Mouse (Mus musculus): ENCODE data around the gene Gda.

Gda gene

DNA sequence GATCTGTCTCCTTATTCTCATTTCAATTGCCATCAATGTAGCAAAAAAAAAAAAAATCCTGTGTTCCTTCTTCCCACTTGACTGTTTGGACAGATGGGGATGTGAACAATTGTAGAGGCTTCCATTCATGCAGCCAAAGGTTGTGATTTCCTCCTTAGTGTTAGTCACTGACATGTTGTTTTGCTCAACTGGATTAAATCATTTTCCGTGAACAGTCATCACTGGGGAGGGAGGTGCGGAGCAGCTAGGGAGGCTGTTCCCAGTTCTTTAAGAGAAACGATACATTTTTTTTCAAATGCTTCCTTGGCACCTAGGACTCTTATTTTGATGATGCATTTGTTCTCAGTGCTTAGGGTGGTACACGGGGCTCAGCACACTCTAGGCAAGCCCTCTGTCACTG lies 15.8 kb downstream of the Gda start:
- no peak for DNase-seq (ENCODE audit: low spot score)

DNA sequence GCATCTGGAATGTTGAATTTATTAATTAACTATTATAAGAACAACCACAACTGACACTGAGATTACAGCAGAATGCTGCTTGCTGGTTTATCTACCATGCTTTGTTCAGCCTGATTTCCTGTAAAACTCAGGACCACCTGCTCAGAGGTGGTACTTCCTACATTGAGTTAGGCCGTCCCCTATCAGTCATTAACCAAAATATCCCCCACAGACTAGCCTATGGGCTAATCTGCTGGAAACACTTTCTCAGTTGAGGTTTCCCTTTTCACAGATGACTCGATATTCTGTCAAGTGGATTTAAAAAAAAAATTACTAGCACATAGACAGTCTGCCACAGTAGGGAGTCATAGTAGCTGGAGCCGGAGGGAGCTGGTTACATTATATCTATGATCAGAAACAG lies 31.5 kb downstream of the Gda start:
- DNase-seq (ENCODE audit: low spot score), result no peak

DNA sequence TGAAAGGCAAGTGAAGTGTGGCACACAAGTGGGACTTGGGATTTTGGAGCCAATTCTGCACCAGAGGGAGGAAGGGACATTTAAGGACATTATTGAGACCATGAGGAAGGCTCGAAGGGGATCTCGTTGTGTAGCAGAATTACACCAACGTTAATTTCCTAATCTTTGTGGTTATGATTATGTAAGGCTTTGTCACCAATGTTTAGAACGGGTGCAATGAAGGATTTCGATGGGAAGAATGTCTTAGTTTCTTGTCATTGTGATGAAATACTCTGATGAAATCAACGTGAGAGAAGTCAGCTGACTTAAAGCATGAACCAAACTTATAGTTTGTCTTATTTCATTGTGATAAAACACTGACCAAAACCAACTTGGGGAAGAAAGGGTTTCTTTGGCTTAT lies 32.4 kb downstream of the Gda start:
- no peak for DNase-seq (ENCODE audit: low spot score)

DNA sequence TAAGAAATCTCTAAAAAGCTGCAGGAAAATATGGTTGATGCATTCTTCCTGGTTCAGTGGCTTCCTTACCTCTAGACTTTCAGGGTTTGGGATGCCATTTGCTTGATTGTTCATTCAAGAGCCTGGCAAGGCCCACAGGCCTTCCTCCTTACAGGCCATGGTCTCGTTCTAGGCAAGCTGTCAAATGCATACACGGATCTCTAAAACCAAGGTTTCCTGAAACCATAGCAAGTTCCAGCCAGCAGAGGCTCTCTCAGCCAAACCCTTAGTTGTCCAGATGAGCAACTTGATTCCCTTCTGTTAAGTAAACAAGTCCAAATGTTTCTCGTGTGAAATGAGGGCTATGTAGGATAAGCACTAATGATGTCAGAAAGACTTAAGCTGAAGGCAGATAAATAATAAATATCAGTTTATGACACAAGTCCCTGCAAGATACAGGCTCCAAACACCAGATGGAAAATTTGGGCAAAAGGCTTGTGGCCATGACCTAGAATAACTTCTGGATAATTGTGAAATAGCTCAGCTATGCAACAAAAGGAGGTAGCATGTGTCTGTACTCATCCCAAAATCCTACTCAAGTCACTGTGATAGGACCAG lies 34.0 kb downstream of the Gda start:
- DNase-seq (ENCODE audit: low spot score), result no peak

DNA sequence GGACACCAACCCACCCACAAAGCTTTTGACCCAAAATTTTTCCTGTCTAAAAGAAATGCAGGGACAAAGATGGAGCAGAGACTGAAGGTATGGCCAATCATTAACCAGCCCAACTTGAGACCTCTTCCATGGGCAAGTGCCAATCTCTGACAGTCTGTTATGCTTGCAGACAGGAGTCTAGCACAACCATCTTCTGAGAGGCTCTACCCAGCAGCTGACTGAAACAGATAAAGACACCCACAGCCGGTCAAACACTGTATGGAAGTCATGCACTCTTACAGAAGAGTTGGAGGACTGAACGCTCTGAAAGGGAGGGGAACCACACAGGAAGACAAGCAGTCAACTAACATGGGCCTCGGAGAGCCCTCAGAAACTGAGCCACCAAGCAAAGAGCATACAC lies 36.7 kb downstream of the Gda start:
- no peak for DNase-seq (ENCODE audit: low spot score)

DNA sequence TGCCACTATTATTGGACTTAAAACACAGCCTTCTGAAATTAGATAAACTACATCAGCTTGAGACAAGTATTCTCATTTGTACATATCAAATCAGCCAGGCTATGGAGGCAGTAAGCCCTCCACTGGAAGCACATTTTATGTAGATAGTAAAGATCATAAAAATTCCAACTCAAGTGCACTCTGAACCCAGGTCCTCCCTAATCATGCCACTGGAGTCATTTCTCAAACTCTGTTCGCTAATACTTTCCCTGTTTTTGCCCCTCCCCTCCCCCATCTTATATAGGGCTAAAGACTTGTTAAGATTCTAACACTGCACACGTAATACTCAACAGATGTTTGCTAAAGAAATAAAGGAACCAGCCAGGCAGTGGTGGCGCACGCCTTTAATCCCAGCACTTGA lies 39.9 kb downstream of the Gda start:
- DNase-seq (ENCODE audit: low spot score), result no peak

DNA sequence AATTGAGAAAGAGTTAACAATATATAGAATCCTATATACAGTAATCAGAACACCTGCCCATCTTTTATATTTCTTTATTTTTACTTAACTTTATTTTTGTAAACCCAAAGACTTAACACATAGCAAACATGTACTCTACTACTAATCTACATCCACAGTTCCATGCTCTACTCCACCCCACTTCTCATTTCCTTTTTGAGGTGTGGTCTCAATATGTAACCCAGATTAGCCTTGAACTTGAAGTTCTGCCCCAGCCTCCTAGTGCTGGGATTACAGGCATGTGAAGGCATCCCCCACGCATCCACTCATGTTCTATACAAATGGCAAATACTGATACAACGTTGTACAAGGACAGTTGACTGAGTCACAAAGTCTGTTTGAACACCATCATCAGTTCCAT lies 40.4 kb downstream of the Gda start:
- no peak for DNase-seq (ENCODE audit: low spot score)

DNA sequence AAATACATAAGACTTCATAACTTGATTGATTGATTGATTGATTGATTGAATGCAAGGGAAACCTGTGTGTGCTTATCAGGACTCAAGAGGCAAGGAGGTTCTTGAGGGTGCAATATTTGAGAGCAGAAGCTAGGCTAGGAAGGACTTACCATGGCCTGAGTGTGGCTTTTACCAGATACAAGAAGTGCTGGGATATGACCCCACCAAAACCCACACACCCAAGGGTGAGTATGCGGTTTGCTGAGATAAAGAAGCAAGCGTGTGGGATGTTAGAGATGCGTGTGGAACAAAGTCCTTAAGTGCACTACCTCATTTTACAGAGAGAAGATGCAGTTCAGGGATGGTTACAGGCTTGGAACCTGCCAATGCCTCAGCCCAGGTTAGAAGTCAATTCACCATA lies 41.0 kb downstream of the Gda start:
- DNase-seq (ENCODE audit: low spot score), result no peak

DNA sequence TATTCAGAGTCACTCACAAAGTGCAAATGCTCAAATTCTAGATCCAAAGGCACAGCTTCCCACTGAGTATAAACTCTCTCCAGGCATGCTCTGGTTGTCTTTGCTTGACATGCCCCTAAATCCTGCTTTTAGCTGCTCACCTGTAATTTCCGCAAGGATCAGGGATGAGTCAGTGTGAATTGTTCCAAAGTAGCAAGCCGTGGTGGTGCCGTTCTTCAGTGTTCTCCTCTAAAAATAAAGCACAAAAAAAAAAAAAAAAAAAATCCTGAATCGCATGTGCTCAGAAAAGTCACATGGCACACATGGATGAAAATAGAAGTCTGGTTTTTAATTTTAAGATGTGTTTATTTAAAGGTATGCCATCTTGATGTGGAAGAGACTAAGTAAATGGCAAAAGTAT lies 47.9 kb downstream of the Gda start:
- no peak for DNase-seq (ENCODE audit: low spot score)

DNA sequence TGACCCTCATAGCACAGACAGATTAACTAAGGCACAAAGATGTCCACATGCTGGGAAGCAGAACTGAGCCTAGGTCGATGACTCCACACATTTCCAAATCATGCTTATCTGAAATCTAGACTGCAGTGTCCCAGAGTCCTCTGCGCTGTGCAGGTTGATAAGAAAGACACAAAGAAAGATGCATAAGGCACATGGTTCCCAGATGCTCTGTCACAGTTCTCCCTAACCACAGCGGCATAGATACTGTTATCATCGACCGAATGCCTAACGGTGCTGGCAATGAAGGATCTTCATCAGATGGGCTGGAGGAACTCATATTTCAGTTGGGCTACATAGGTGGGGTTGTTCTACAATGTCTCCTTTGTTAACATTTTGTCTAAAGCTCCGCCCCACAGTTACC lies 49.5 kb downstream of the Gda start:
- no peak for DNase-seq (ENCODE audit: low spot score)

DNA sequence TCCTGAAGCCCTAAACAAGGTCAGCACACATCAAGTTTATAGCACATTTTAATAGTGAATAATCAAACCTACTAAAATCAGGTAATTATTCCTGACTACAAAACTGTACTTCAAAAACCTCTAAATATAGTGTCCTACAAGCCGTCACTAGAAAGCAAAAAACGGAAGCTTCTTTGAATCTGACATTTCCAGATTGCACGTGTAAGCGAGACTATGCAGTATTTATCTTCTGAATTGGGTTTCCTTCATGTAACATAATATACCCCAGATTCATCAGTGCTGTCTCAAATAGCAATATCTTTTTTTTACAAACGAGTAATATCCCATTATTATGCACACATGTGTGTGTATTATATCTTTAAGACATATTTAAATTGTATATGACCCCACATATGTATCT lies 54.8 kb downstream of the Gda start:
- no peak for DNase-seq (ENCODE audit: low spot score)

DNA sequence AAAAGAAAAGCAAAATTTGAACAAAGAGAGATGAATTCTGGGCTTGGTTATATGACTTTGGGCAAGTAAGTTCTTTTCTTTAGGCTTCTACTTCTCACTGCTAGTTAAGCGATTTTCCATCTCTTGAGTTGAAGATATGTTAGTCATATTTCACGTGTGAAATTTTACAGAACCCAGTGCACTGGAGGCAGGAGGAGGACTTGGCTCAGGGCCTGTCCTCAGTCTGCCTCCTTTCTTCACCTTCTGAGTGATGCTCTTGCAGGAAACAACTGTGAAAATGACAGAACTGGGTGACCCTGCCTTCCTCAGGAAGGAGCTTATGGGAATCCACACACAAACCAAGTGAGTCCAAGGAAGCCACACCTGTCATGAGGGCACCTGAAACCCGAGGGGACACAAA lies 57.9 kb downstream of the Gda start:
- DNase-seq (ENCODE audit: low spot score), result no peak

DNA sequence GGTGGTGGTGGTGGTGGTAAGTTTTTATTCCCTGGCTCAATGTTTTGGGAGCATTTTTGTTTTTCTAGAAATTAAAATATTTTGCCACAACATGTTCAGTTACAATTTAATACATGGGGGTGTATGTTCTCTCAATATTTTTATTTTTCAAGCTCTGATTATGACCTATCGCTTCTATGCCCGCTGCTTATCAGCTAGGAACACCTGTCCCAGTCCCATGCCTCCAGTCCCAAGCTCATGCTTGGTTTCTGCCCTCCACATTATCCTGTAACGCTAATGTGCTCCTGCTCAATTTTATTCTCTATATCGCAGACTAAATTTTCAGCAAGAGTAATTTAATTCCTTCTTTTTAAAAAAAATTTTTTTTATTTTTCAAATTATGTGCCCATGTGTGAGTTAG lies 64.1 kb downstream of the Gda start:
- DNase-seq (ENCODE audit: low spot score), result no peak

DNA sequence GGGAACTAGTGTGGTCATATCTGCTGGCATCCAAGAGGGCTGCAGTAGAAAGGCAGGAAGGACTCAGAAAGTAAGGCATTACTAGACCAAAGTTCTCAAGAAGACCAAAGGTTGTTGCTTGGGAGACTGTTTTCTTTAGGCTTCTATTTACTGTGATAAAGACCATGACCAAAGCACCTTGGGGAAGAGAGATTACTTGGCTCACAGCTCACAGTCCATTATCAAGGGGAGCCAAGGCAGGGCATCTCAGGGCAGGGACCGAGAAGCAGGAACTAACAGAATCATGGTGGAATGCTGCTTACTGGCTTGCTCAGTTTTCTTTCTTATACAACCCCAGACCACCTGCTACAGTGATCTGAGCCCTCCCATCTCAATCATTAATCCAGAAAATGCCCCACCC lies 65.9 kb downstream of the Gda start:
- DNase-seq (ENCODE audit: low spot score), result no peak

DNA sequence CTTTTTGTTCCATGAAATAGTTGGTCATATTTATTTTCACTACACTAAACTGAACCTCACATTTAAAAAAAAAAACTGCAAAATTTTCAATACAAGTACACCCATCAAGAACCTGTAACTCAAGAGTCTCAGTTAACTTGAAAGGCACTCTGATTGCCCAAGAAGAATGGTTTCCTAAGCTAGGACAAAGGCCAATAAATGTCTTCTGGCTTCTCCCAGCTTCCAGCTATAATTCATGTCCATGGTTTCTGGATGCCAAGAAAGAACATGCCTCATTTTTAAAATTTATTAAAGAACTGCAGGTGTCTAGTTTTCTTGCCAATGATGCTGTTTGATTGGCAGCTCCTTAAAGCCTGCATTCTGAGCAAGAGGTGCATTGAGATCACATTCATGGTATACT lies 75.3 kb downstream of the Gda start:
- DNase-seq (ENCODE audit: low spot score), result no peak

DNA sequence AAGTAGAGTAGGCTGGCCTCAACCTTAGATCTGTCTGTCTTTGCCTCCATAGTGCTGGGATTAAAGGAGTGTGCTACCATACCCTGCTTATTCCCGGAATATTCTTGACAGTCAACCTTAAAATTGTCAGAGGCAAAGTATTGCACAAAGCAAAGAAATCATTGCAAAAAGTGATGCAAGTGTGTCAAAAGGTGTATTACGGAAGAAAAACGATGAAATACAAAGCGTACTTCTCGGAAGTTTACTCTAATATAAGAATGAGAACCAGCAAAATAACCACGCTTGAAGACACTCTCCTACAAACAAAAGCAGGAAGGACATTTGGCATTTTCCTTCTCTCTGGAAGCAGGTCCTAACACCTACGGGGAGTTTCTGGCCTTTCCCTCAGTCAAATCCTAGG lies 76.9 kb downstream of the Gda start:
- DNase-seq (ENCODE audit: low spot score), result no peak

DNA sequence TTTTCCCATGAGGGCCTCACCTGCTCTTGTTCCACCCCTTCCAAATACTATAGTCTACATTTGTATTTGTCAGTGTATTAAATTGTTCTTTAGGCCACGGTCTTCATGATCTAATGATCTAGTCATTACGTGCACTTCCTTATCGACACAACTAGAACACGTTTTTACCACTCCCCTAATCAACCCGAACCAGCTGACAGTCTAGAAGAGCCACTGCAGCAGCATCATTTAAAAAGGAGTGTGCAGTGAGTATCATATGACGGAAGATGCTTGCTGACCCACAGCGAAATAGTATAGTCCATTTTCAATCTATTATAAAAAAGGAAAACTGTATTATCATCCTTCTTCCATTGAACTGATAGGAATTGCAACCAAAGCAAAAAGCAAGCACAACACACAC lies 82.3 kb downstream of the Gda start:
- no peak for DNase-seq (ENCODE audit: low spot score)

DNA sequence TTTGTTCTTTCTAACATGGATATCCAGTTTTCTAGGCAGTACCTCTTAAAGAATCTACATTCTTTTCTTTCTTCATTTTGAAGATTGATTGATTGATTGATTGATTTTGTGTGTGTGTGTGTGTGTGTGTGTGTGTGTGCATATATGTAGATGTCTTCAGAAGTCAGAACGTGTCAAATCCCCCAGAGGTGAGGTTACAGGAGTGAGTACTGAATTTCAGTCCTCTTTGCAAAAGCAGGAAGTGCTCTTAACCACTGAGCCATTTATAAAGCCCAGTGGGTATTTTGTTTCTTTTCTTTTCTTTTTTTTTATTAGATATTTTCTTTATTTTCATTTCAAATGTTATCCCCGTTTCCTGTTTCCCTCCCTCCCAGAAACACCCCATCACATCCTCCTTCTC lies 86.4 kb downstream of the Gda start:
- DNase-seq (ENCODE audit: low spot score), result no peak

DNA sequence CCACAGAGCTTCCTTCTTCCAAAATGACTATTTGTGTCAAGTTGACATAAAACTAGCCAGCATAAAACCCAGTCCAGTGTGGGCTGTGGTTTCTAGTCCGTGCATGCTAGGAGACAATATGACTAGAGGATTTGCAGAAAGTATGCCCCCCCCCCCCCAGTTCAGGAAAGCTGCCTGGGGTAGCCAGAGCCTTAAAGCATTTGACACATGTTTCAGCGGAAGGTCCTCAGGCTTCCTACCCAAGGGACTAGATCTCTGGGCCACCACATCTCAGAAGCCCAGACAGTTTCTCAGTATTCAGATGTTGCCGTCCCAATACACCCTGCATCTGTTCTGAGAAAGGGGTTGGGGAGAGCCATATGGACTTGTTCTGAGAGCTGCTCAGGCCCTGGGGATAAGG lies 89.0 kb downstream of the Gda start:
- DNase-seq (ENCODE audit: low spot score), result no peak

DNA sequence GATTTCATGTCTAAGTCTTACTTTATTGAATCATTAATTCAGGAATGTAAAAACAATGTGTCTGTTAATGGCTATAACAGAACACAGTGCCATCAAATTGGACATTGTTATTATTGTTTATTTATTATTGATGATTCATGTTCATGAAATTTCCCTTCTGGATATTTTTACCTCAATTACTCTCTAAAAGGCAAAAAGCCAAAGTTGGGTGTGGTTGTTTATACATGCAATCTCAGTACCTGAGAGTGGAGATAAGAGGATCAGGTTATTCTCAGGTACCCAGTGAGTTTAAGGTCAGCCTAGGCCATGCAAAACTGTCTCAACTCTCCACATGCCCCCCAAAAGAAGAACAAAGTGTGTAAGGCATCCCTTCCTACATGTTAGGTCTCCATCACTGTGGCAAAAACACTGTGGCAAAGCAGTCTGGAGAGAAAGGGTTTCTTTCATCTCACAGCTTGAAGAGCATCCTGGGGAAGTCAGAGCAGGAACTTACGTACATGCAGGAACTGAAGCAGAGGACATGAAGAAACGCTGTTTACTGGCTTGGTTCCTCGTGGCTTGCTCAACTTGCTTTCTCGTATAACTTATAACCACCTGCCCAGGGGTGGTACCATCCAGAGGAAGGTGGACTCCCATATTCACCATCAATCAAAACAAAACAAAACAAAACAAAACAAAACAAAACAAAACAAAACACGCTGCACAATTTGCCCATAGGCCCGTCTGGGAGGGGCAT lies 89.6 kb downstream of the Gda start:
- no peak for DNase-seq (ENCODE audit: low spot score)

DNA sequence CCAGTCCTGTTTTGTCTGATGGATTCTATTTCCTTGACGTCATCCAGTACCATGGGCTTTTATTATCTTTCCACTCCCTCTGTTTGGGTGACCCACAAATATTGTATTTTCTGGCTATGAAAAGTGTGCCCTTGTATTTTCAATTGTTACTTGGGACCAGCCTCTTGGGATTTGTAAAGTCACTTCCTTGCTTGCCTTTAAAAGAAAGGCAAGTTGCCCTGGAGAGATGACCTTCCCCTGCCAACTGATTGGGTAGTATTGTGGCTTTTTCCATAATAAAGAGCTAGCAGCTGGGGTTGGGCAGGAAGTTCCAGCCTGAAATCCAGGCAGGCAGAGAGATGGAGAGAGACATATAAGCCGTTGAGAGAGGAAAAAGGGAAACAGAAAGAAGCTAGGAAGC lies 91.5 kb downstream of the Gda start:
- no peak for DNase-seq (ENCODE audit: low spot score)

DNA sequence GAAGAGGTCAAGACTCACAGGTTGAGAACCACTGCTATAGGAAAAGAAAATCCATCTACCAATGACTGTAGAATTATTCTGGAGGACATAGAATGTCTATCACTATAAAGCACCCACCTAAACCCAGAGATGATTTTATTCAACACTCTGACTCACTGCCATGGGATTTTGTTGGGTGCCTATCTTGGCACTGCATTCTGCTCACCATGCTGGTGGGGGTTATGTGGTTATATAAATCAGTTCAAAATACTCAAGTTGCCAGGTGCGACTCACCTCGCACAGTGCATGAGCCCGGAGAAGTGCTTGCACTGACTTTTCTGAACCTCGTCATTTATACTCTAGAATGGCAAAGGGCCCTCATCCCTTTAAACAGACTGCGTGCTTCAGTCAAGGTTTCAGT lies 94.0 kb downstream of the Gda start:
- no peak for DNase-seq (ENCODE audit: low spot score)

DNA sequence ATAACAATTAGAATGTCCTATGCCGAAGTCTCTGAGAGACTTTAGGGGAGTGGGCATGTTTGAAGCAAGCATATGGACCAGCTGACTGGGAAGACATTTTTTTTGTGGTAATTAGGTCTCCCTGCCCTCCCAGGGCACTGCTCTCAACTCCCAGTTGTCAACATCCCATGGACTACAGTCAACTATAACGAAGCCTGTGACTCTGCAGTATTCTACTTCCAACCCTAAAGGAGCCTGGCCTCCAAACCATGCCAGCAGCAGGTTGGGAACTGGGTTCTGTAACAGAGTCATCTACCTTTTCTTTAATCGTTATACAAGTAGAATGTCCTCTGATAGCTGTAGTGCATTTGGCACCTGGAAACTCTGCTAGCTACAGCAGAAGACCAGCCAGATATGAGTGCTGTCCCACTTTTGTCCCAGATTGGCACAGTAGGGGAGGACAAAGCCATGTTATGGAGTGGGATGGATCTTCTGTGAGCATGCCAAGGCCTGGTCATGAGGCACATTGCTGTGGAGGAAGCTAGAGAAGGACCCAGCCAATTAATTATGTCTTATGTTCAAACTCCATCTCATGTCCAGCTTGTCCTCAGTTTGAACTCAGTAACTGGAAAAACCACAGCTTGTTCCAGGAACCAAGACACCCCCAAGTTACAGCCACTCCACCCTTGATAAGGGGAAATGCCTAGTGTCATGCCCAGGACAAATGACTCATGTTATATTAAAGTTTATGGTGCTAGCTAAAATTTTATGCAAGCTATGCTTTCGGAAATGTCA lies 96.6 kb downstream of the Gda start:
- DNase-seq (ENCODE audit: low spot score), result peak; percentile 4

Data from urinary bladder, postnatal 25 days (tissue).